Mouse (Mus musculus) lung, adult 2 months (tissue): Measurements from ENCODE around the gene Sphkap.

Source experiments
- CTCF ChIP-seq: fragments of 200-500 bp; IDR thresholded peaks from 2 replicates; pipeline ENCODE4 v1.5.1; 2011; ENCODE audit warnings: mild to moderate bottlenecking, low read length, control low read depth; ENCODE audit not compliant: insufficient read depth
- POLR2A ChIP-seq: fragments of 200-500 bp; IDR thresholded peaks from 2 replicates; pipeline ENCODE4 v1.6.1; 2011; ENCODE audit warnings: low read depth, mild to moderate bottlenecking, control low read depth, low read length, borderline replicate concordance; ENCODE audit errors: extremely low read depth

GRCm38 (mm10) chr1:83433932-83434331 lies 25.9 kb upstream of the Sphkap start:
- TF ChIP-seq CTCF (no peak), POLR2A (no peak)
